Mouse (Mus musculus) right cerebral cortex, postnatal 36 days (tissue): ENCODE measurements around the gene Iba57.
A peak's percentile ranks its signal among the peaks of the same experiment; 100 is the strongest.
"Not testable (repeated sequence)": the region's sequence is repeated elsewhere in the genome, so short reads cannot be mapped to it uniquely, and the experiment has no call there.

Experiments used
- DNase-seq, 2 experiments: peaks; one replicate each; pipeline ENCODE4 v3.0.0; 2022; ENCODE audit warnings: low spot score in 2 of 2, mixed read lengths in 1 of 2

Gene Iba57

DNA sequence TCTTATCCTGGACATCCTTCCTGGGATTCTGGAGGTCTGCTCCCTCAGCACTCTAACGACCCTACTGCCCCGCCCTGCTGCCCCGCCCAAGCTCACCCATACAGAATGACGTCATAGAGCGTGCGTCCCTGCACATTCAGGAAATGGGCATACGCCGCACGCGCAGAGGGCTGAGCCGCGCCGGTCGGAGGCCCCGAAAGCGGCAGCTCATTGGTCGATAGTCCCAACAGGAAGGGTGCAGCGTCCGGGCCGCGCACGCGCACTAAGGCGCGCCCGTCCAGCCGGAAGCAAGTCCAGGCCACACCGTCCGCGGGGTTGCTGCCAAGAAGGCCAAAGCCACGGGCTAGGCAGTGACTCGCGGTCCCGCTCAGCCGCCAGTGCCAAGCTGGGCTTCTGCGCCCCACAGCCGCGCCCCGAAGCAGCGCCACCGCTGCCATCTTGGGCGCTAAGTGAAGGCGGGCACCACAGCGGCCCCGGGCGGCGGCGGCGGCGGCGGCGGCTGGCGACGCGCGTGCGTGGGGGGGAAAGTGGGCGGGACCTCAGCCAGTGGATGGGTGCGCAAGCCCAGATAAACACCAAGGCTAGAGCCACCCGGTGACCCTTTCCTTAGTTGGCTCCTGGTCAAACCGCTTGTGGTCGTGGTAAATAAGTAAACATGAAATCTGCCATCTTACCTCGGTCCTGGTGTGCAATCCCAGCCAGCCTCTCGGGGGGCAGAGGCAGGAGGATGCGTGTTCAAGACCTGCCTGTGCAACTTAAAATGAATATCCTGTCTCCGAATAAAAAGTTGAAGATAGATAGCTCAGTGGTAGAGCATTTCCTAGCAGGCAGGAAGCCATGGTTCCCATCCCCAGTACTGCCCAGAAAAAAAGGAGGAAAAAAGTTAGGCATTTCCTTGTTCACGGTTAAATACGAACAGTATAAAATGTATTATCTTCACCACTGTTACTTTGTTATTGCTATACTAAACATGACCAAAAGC, at the start of gene Iba57:
Iba57 (minus strand) TSS at position 485 of the 982 bp plus-strand sequence.
- DNase-seq = peak; percentile 99 to 100

DNA sequence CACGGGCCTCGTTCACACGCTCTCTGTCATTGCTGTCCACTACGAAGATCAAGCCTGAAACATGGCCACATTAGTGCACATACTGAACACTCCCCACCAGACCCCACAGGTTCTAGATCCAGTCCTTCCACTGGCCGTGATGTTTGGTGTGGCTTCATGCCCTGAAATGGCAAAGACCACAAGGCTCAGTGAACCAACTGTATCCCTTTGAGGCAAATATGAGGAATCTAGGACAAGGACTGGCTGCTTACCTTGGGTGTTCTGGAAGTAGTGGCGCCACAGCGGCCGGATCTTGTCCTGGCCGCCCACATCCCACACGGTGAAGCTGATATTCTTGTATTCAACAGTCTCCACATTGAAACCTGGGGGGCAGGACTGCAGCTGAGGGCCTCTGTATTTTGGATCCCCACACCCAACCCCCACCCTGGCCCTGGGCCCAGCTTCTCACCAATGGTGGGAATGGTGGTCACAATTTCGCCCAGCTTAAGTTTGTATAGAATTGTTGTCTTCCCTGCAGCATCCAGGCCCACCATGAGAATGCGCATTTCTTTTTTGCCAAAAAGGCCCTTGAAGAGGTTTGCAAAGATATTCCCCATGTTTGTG, 49.5 kb upstream of the Iba57 start:
- no peak for DNase-seq

DNA sequence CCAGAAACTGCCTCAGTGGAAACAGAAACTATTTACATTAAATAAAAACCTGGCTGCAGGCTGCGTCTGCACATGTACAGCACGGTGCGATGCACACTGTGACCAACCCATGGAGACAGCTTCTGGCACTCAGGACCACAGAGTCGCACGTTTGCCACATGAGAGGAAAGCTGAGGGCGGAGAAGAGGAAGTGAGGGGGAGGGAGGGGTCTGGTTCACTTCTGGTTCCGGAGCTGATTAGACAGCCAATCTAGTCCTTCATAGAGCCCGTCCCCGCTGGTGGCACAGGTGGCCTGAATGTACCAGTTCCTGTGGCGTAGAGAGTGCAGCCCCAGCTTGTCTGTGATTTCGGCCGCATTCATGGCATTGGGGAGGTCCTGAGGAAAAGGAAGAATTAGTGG, 48.8 kb upstream of the Iba57 start:
- DNase-seq = not testable (repeated sequence)

DNA sequence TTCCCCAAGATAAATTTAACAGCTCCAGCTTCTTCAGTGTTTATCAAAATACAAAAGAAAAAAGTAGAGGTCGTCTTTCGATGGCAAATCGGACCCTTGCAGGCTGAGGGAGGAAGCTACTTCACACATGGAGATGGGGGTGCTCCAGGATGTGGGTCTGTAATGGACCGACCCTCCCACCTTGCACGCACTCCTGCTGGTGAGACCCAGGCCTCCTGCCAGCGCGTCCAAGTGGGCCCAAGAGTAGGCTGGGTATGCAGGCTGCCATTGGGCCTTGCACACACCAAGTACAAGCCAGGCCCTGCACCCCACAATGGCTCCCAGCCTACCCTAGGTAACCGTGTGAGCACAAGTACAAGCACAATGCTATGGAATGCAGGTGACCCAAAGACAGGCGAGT, 48.0 kb upstream of the Iba57 start:
- DNase-seq = not testable (repeated sequence)

DNA sequence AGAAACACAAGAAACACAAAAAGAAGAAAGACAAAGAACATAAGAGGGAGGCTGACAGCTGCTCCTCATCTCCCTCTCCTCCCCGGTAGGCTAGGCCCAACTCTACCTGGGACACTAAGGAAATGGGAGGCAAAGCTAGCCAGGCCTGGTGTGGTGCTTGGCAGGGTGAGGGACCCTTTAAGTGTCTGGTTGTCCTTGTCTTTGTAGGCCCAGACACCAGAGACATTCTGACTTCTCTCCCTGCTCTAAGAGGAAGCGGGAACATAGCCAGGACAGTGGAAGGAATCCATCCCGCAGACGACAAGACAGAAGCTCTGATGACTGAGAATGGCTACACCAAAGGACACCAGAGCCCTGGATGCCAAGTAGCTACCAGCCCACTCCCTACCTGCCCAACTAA, 46.5 kb upstream of the Iba57 start:
- DNase-seq = no peak

DNA sequence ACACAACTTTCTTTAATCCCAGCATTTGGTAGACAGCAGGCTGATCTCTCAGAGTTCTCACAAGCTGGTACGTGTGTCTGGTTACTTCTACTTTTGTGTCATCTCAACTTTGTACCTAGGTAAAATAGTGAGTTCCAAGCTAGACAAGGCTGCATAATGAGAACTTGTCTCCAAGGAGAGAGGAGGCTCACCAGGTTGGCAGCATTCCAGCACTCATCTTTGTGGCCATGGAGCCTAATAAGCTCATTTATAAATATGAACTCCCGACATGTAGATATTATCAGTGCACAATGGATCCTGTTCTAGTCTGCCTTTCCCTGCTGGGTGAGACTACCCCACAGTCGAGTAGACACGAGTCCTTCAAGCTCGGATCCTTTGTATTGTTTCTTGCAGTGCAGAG, 46.0 kb upstream of the Iba57 start:
- no peak for DNase-seq

DNA sequence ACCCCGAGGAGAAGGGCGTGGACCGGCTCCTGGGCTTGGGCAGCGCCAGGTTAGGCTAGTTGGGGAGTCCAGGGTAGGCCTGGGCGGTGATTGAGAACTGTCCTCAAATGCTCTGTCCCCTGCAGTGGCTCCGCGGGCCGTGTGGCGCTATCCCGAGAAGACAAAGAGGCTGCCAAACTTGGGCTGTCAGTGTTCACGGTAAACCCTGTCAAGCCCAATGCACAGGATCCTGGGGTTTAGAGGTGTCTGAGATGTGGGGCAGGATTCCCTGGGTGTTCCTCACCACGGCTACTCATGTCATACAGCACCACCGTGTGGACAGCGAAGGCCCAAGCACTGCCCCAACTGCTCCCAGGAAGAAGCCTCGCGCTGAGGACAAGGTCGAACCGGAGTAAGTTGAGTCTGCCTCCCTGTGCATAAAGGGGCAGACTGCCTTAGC, 45.5 kb upstream of the Iba57 start:
- DNase-seq = no peak

DNA sequence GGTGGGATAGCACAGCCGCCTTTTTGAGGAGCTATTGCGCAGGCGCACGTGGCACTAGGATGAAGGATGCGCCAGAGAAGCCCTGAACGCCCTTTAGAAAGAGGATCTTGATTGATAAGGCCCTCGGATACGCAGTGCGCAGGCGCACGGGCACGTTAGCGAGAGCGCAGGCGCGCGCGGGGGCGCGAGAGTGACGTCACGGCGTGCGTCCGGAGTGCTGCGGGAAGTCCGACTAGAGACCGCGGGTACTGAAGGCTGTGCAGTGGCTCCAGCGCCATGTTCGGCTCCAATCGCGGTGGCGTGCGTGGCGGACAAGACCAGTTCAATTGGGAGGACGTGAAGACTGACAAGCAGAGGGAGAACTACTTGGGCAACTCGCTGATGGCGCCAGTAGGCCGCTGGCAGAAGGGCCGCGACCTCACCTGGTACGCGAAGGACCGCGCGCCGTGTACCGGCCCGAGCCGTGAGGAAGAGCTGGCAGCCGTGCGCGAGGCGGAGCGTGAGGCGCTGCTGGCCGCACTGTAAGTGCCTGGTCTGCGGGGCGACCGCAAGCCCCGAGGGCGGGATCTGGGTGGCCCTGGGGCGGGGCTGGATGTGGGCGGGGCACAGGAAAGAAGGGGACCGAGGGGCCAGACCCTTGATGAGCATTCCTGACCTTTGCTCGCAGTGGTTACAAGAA, 44.8 kb upstream of the Iba57 start, which contains the start of gene 2310033P09Rik:
2310033P09Rik (plus strand) TSS at position 169 of the 679 bp plus-strand sequence.
- DNase-seq = peak; percentile 92 to 93

DNA sequence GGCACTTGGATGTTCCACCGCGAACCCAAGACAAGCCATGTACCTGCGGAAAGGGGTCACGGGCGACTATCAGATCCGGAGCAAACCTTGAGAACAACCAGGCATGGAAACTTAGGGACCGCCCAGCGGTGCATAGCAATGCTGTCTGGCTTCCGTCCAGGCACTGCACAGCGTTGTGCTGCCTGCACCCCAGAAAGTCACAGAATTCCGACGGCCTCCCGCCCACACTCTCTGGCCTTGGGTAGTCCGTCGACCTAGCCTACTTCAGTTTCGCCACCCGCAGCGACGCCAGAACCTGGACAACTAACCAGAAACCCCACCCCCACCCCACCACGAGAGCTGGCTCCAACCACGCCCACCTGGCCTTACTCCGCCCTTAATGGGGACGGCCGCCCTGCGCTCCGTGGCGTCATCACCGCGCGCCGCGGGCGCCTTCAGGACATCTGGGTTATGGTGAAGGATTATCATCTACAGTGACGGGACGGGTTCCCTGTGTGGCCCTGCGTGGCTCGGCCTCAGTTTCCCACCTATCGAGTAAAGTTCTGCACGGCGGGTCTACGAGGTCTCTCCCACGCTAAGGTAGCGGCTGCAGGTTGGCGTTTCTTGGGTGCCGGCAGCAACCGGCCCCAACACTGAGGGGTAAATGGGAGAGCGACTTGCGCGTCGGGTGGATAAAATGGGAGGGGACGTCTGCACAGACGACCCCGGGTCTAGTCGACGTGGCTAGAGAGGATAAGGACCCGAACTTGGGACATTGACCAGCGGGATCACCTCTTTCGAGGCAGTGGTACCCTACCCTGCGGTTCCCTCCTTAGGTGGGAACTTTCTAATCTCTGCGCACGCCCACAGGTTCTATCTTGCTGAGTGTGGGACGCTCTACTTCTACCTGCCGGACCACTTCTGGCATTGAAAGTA, 38.8 kb upstream of the Iba57 start, which contains the start of gene Mrpl55:
Mrpl55 (plus strand) TSS at position 406 of the 915 bp plus-strand sequence.
- peak; percentile 89 to 92 for DNase-seq

DNA sequence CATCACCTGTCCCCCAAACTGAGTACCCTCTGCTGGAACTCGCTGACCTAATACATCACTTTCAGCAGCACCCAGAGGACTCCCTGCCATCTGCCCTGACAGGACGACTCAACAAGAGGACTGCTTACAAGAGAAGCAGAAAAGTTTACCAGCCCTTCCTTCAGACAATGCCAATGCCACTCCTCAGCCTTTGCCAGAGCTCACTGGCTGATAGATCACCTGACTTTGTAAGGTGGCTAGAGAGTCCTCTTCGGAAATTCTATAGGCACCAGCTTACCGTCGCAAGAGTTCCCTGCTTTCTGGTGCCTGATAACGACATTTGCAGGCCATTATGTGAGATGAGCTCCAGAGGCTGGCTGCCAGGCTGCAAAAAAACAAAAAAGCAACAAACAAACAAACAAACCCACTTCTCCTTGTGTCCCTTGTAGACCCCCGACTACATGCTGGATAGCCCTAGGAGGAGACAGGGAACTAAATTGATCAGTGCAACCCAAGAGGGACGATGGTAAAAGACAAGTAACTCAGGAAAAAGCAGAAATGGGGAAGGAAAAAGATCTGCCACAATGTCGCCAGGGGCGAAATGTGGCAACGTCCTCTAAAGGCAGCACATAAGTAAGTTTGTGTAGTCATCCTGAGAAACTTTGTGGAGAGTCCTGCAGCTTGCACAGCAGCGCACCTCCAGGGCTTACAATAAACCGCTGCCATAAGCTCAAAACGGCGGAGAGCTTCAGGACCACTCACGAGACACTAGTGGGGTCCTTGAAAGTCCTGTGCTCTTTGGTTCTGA, 37.9 kb upstream of the Iba57 start:
- no peak for DNase-seq

DNA sequence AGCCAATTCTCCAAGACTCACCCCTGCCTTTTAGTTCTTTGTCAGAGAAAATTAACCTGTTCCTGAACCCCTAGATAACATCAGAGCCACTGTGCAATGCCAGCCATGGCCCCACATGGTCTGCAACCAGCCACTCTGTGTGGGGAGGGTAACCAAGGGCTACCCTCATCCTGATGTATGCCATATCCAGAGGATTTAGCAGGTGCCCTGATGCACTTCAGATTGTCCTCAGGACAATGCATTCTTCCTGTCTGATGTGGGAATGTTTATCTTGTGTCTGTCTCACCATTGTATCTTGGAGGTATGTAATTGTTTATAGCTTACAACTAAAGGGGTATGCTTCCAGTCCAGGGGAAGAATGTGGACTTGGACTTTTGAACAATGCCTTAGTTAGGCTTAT, 32.7 kb upstream of the Iba57 start:
- DNase-seq = no peak

DNA sequence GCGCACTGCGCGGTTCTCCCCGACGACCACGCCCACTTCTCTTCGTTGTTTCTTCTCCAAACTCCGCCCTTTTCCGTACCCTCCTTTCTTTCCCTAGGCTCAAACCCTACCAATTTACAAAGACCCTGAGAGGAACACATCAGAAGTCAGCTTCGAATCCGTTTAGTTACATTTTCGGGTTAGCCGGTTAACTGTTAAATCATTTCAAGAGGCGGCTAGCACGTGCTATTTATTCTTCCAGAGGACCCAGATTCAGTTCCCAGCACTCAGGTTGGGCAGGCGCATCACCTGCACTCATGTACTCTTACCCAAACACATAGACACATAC, 28.5 kb upstream of the Iba57 start, which contains the start of gene Guk1:
Guk1 (minus strand) TSS at position 154 of the 328 bp plus-strand sequence.
- no peak for DNase-seq

DNA sequence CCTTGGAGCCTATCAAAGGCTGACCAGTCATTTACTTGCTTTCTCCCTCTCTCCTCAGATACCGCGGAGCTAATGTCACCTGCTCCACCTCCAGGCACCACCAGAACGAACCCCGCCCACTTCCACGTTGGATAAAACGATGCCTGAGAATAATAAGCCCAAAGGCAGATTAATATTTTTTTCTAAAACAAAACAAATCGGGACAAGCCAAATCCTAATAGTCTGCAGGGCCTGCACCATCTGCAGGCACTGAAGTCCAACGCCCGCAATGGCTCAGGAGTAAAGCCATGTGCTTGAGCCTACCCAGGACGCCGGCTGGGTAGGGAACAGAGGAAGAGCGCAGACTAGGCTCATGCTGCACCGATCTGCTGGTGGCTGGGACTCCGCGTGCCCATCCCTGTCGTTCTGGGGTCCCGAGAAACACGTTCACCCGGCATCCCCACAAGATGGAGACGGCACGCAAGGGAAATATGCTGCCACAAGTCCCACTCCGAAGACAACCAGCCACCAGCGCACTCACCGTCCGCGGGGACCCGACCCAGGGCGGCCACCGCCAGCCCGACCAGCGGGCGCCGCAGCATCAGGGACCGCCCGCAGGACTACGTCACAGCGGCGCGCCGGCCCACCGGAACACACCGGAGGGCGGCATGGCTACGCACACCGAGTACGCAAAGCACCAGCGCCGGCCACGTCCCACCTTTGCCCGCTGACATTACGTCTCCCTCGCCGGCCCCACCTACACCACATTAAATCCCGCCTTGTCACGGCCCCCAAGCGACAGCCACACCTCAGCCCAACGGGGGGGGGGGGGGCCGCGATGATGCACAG, 27.9 kb upstream of the Iba57 start:
- peak; percentile 91 to 92 for DNase-seq

DNA sequence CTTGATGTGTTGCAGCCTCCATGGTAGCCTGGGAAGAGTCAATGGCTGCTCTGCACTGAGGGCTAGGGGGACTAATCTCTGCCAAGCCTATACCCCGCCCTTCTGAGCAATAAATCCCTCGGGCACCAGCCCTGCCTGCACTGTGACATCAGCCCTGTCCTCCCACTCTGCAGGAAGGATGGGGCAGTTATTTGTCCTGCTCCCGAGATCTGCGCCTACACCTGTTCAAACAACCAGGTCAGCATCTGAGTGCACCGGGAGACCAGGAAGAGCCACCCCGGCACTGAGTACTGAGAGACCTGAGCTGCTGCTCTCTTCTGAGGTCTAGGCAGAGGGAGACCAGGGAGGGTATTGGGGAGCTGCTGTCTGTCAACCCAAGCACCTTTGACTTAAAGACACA, 24.2 kb upstream of the Iba57 start:
- DNase-seq = no peak

DNA sequence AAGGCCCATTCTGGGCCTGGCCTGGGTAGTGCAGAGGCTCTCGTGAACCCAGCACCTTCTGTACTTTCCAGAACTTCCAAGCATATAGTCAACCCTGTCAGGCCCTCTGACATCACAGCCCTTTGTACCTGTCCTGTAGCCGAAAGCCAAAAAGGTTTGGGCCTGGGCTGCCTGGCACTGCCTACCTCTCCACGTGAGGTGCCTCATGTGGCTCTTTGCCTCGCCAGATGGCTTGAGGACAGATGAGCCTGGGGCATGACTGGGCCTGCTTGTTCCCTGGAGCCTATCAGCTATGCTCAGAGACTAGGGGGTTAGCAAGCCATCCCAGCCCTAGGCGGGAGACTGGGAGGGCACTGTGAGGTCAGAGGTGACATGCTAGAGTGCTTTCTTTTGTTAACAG, 22.0 kb upstream of the Iba57 start:
- no peak for DNase-seq

DNA sequence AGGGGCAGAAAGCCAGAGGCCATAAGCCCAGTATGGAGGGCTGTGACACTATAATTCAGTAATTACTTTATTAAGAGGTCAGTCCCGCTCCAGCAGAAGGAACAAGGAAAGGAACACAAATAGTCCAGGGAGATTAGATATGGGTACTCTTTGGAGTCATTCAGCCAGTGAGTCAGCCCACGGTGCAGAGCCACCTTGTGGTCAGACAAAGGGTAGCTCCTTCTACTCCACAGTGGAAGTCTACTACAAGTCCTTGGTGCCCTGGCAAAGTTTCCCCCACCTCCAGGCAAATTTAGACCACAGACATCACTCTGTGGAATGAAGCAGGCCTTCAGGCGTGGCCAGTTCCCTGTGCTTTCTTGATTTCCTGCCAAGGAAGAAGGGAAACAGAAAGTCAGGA, 20.3 kb upstream of the Iba57 start:
- DNase-seq = no peak

DNA sequence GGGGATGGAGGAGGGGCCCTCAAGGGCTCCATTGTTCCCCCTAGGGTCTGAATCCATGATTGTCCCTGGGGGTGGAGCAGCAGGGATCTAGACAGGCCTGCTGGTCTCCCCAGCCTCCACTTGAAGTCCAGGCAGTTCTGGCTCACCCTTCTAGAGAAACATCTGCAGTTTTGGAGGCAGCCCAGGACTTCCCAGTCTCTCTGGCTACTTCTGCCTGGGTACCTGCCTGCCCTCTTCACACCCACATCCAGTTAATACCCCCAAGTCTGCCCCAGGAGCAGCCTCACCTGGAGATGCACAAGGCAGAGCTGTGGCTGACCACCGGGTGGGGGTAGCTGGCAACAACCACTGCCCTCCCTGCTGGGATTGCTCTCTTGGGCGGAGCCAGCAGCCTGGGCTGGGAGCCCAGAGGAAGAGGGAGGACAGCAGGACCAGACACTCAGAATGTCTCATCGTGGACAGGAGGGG, 19.4 kb upstream of the Iba57 start, which contains the start of gene Gjc2:
Gjc2 (minus strand) TSS at position 350 of the 468 bp plus-strand sequence.
- no peak for DNase-seq

DNA sequence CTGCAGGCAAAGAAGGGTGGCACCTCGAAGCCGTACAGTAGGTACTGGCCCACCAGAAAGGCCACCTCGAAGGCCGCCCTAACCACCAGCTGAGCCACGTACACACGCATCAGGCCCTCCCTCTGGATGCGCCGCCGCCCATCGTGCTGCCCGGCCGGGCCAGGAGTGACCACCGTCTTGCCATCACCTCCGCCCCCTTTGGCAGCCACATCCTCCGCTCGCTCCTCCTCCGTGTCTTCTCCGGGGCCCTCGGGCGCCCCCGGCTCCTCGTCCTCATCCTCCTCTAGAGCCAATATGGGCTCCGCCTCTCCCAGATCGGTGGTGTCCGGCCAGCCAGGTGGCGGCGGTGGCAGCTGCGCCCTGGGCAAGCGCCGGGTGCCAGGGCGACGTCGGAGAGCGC, 13.4 kb upstream of the Iba57 start:
- no peak for DNase-seq

DNA sequence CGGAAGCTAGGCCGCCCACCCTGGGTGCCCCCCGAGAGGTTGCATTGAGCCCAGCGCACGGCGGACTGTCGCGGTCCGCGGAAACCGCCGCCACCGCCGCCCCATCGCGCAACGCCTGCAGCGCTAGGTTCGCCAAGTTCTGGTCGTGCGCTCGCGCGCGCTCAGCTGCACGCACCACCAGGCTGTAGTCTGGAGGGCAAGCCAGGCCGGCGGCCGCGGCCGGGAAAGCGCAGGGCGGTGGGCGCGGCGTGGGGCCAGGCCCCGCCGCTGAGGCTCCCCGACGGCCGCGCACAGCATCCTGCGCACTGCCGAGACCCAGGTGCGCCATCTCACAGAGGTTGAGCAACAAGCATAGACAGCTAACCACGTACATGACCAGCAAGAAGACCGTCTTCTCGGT, 12.9 kb upstream of the Iba57 start:
- DNase-seq = no peak
